Mouse (Mus musculus) retina, postnatal 7 days (tissue): ENCODE results near the gene Vinac1.

Experiments
- DNase-seq: peaks from one replicate; pipeline ENCODE4 v3.0.0-alpha.2; 2012; ENCODE audit warnings: low read depth, low spot score

The Vinac1 gene

GRCm38 (mm10) chr2:129047811-129048210 lies at the start of gene Vinac1:
Vinac1 (minus strand) TSS chr2:129048172.
- DNase-seq: no peak

GRCm38 (mm10) chr2:129093926-129094724 lies 46.2 kb upstream of the Vinac1 start:
- no peak for DNase-seq

- DNase-seq: no peak
Measured at GRCm38 (mm10) chr2:129092810-129093209, 44.8 kb upstream of the Vinac1 start.

- DNase-seq: no peak
Measured at GRCm38 (mm10) chr2:129090370-129090769, 42.4 kb upstream of the Vinac1 start.

GRCm38 (mm10) chr2:129087520-129087919 lies 39.5 kb upstream of the Vinac1 start:
- no peak for DNase-seq

GRCm38 (mm10) chr2:129084959-129085358 lies 37.0 kb upstream of the Vinac1 start:
- DNase-seq: no peak

- DNase-seq: no peak
Measured at GRCm38 (mm10) chr2:129083514-129083913, 35.5 kb upstream of the Vinac1 start.

- no peak for DNase-seq
Measured at GRCm38 (mm10) chr2:129081097-129081496, 33.1 kb upstream of the Vinac1 start.

- DNase-seq: no peak
Measured at GRCm38 (mm10) chr2:129079194-129079593, 31.2 kb upstream of the Vinac1 start.

GRCm38 (mm10) chr2:129078313-129078712 lies 30.3 kb upstream of the Vinac1 start:
- DNase-seq: no peak

- DNase-seq: no peak
Measured at GRCm38 (mm10) chr2:129070296-129070695, 22.3 kb upstream of the Vinac1 start.

- DNase-seq: no peak
Measured at GRCm38 (mm10) chr2:129066326-129066725, 18.4 kb upstream of the Vinac1 start.

- peak; percentile 78 for DNase-seq
Measured at GRCm38 (mm10) chr2:129065437-129066282, 17.7 kb upstream of the Vinac1 start, which contains the start of gene Ttl. Ttl (plus strand) TSS chr2:129065942.

- DNase-seq: no peak
Measured at GRCm38 (mm10) chr2:129061456-129062059, 13.6 kb upstream of the Vinac1 start.

- DNase-seq: no peak
Measured at GRCm38 (mm10) chr2:129057920-129058361, 10.0 kb upstream of the Vinac1 start.

GRCm38 (mm10) chr2:129057256-129057655 lies 9.3 kb upstream of the Vinac1 start:
- no peak for DNase-seq

GRCm38 (mm10) chr2:129056597-129056996 lies 8.6 kb upstream of the Vinac1 start:
- DNase-seq: no peak

- DNase-seq: no peak
Measured at GRCm38 (mm10) chr2:129055741-129056140, 7.8 kb upstream of the Vinac1 start.

- no peak for DNase-seq
Measured at GRCm38 (mm10) chr2:129052451-129052983, 4.5 kb upstream of the Vinac1 start.

- DNase-seq: no peak
Measured at GRCm38 (mm10) chr2:129046846-129047196, 1.2 kb downstream of the Vinac1 start.

- no peak for DNase-seq
Measured at GRCm38 (mm10) chr2:129046172-129046845, 1.7 kb downstream of the Vinac1 start.
